In the genomic region with DNA sequence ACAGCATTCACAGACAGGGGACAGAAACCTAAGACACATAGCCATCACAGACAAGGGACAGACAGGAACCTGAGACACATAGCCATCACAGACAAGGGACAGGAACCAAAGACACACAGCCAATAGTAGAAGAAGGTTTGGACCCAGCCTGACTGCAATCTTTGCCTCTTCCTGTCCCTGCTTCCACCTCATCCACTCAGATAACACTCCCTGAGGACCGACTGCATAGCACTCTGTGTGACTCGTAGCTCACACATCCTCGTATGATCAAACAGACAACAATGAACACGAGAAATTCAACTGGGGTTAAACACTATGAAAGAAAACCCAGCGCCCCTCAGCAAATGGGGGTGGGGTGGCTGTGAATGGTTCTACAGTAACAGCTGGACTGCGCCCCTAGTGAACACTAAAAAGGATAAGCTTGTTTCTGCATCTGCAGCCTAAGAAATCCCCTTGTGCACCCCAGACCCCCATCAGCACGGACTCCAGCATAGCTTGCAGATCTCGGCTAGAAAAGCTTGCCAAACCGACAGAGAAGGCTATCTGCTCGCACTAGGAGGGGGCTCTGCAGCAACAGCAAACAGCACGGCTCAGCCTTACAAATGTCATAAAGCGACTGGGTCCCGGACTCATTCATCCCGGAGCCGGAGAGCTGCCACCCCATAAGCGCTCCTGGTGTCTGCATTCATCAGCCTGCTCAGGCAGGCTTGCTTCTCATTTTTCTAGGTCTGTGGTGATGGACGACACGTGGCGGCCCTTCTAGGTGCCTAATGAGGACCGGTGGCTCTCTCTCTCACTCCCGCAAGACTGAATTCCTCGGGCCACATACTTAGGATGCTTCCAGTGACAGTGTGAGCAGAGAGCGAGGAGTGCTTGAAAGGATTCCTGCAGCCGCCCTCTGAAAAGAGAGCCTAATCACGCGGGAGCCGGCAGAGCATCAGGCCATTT, we compare ENCODE assay signal across 9 mouse cellular contexts. TPM values are rescaled to one million over a fixed set of nuclear protein-coding genes. Genes with fewer than 3 reads are reported as not detected.
DNase-seq lines count a peak whose midpoint lies in the region; ATAC-seq lines count a peak whose summit lies in the region.
"Had no signal": no experiment of that assay in that cellular context is flagged by ENCODE, and none has a peak within 500 bp of the region (broad histone marks: within the 10 kb centered on the region; RNA-seq: fewer than 3 reads in every experiment).

No protein-coding gene starts in this region.

- H3K9ac ChIP-seq in kidney, embryonic 14.5 days (ENCODE audit: low read depth, low read length) = 0 out of 2 replicates have a peak overlapping the region, but pooled peaks have one; percentile 0
- H3K9ac ChIP-seq in hindbrain, embryonic 13.5 days = peak overlapping the region; percentile 59
- H3K9ac ChIP-seq: liver, postnatal 0 days had no signal

- H3K4me1 ChIP-seq in kidney, embryonic 14.5 days (ENCODE audit: control insufficient read depth, insufficient read depth, low read length) = peaks cover 18% of the 10 kb centered on the region
- H3K4me1 ChIP-seq in hindbrain, embryonic 13.5 days (replicated peaks) = peaks cover 60% of the 10 kb centered on the region

- no peaks in the 10 kb centered on the region for H3K27me3 ChIP-seq in kidney, embryonic 14.5 days (ENCODE audit: control insufficient read depth, insufficient read depth, low read length)
- H3K27me3 ChIP-seq in hindbrain, embryonic 13.5 days = peaks cover 11% of the 10 kb centered on the region; the same call in 1 of the 2 replicates

- peak overlapping the region; percentile 18 for H3K4me3 ChIP-seq in kidney, embryonic 14.5 days (ENCODE audit: low read length)
- H3K4me3 ChIP-seq in hindbrain, embryonic 13.5 days = peak overlapping the region; percentile 15

- no peak overlapping the region for H3K27ac ChIP-seq in kidney, embryonic 14.5 days (ENCODE audit: low read depth, low read length)
- H3K27ac ChIP-seq in hindbrain, embryonic 13.5 days = peak overlapping the region; percentile 68

- 12% methylated on average over 27 of the region's 27 CpGs for WGBS in kidney, embryonic 14.5 days
- 12% methylated on average over 27 of the region's 27 CpGs for WGBS in hindbrain, embryonic 13.5 days

- peak; percentile 20; the same call in 1 of the 2 replicates for ATAC-seq in kidney, embryonic 14.5 days (ENCODE audit: low FRiP score, low TSS enrichment)
- peak; percentile 44 for ATAC-seq in hindbrain, embryonic 13.5 days (ENCODE audit: low FRiP score)
- ATAC-seq: liver, postnatal 0 days had no signal

- no peaks in the 10 kb centered on the region for H3K36me3 ChIP-seq in kidney, embryonic 14.5 days (ENCODE audit: control insufficient read depth, insufficient read depth, low read length)
- H3K36me3 ChIP-seq in hindbrain, embryonic 13.5 days = no peaks in the 10 kb centered on the region

- H3K4me2 ChIP-seq in kidney, embryonic 14.5 days (replicated peaks; ENCODE audit: low read depth, low read length) = peak overlapping the region; percentile 45
- peak overlapping the region; percentile 47 for H3K4me2 ChIP-seq in hindbrain, embryonic 13.5 days

- no peak for DNase-seq in kidney, adult 11 months
- DNase-seq in embryo, embryonic 10.5 days (ENCODE audit: low spot score) = peak; percentile 61
- DNase-seq in neural tube, embryonic 10.5 days (ENCODE audit: extremely low spot score, low spot score) = peak; percentile 44
- DNase-seq in B cell, adult 2 months = no peak
- DNase-seq in cerebellum, adult 11 months = no peak
- no peak for DNase-seq in right cerebral cortex, adult 2 months (ENCODE audit: low spot score in 2 of 2)
- DNase-seq: liver, postnatal 0 days had no signal

- H3K9me3 ChIP-seq in kidney, embryonic 14.5 days (ENCODE audit: control insufficient read depth, low read length) = no peaks in the 10 kb centered on the region
- H3K9me3 ChIP-seq in hindbrain, embryonic 13.5 days = no peaks in the 10 kb centered on the region

RNA-seq across cellular contexts. Expression of a gene that starts 44.5 kb away (rescaled TPM):
- 3.8 and 5.3 TPM in 2 replicates for polyA plus RNA-seq in kidney, embryonic 14.5 days (2014; fragmentation: Nextera tagmentation; extraction: Ambion mirVana)
- polyA plus RNA-seq in hindbrain, embryonic 13.5 days (2015; fragmentation: Nextera tagmentation; extraction: Ambion mirVana) = 3.6 and 3.8 TPM in 2 replicates

Comparison
In these comparisons a context has a peak if more than half of its experiments do, and no peak if none do; other contexts are left out.
1. DNase-seq: peak in embryo, embryonic 10.5 days (single experiment) and neural tube, embryonic 10.5 days (single experiment); none in kidney, adult 11 months (single experiment), B cell, adult 2 months (0 of 2), cerebellum, adult 11 months (single experiment) and right cerebral cortex, adult 2 months (0 of 2).